Mouse (Mus musculus) neural tube, embryonic 15.5 days (tissue): ENCODE measurements at regions not wholly inside any gene's neighbourhood (a gene's known extent, or its start where the extent isn't known, plus 50 kb on each side); places are given as distances from the start of the nearest gene placed in this dataset.

ENCODE experiments used
- ATAC-seq: fragments of 200-750 bp; cut with Nextera tagmentation; 2 replicates; pipeline ENCODE4 v1.8.0; 2017; ENCODE audit warnings: mild to moderate bottlenecking, moderate TSS enrichment, moderate library complexity; ENCODE audit not compliant: low FRiP score
- H3K27ac ChIP-seq: fragments of 300-500 bp; sonication (generic); replicated peaks from 2 replicates; pipeline ENCODE4 v1.5.1; 2015; ENCODE audit warnings: mild to moderate bottlenecking, inconsistent platforms
- H3K27me3 ChIP-seq: fragments of 300-500 bp; sonication (generic); replicated peaks from 2 replicates; pipeline ENCODE4 v1.6.1; 2015; ENCODE audit warnings: inconsistent platforms
- H3K36me3 ChIP-seq: fragments of 300-500 bp; sonication (generic); 2 replicates; pipeline ENCODE4 v1.6.1; 2015; ENCODE audit warnings: inconsistent platforms
- H3K4me1 ChIP-seq: fragments of 300-500 bp; sonication (generic); 2 replicates; pipeline ENCODE4 v1.6.1; 2015; ENCODE audit warnings: inconsistent platforms
- H3K4me2 ChIP-seq: fragments of 300-500 bp; sonication (generic); 2 replicates; pipeline ENCODE4 v1.6.1; 2015; ENCODE audit warnings: inconsistent platforms, mild to moderate bottlenecking, moderate library complexity
- H3K4me3 ChIP-seq: fragments of 300-500 bp; sonication (generic); replicated peaks from 2 replicates; pipeline ENCODE4 v1.5.1; 2015; ENCODE audit warnings: mild to moderate bottlenecking, inconsistent platforms
- H3K9ac ChIP-seq: fragments of 300-500 bp; sonication (generic); replicated peaks from 2 replicates; pipeline ENCODE4 v1.6.1; 2015; ENCODE audit warnings: mild to moderate bottlenecking, inconsistent platforms
- H3K9me3 ChIP-seq: fragments of 300-500 bp; sonication (generic); replicated peaks from 2 replicates; pipeline ENCODE4 v1.6.1; 2016; ENCODE audit warnings: inconsistent platforms
- WGBS: fragments of 180-500 bp; shearing (Covaris S2); methylation state at CpG from one replicate; pipeline ENCODE4 v1.1.7; 2015; ENCODE audit warnings: mixed read lengths; 5-methylcytosine and 5-hydroxymethylcytosine counted together

DNA sequence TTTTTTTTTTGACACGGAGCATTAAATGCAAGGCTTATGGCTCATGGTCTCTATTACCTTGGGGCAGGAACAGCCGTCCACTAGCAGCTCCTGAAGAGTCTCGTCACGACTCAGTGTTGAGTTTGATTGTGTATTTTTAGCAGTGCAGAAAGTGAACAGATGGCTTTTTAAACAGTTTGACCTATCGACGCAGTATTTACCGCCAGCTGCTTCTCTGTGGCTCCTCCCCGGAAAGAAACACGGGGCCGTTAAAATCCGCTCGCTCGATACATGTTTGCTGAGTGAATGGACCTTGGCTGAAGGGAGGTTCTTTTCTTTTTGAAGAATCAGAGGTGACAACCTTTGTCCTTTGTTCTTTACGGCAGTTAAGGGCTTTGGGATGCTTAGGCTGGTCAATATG lies 401.3 kb upstream of the Kcnab2 start:
- WGBS = 15% methylated on average over 14 of the region's 14 CpGs
- Histone ChIP-seq H3K4me3 (no peak overlapping the region), H3K27ac (no peak overlapping the region), H3K27me3 (no peaks in the 10 kb centered on the region), H3K4me2 (peak overlapping the region; percentile 20), H3K9me3 (no peaks in the 10 kb centered on the region), H3K9ac (no peak overlapping the region), H3K4me1 (peaks cover 13% of the 10 kb centered on the region), H3K36me3 (no peaks in the 10 kb centered on the region)
- ATAC-seq = no peak

DNA sequence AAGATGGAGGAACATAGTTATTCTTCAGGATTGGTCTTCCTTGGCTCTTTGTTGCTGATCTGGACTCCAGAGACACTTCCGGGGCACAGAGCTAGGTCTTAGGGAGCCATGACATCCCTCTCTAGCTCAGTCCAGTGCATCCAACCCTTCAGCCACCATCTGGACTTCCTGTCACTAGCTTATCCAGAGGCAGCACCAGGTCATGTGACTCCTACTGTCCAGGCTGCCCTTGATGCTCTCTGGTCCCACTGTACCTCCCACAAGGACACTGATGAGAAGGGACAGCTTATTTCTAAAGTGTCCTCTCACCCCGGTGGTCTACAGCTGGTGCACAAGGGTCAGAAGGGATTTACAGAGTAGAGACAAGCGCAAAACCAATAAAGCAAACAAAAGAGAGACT lies 400.7 kb upstream of the Kcnab2 start:
- 60% methylated on average over 3 of the region's 3 CpGs for WGBS
- H3K27ac ChIP-seq = no peak overlapping the region
- H3K9ac ChIP-seq = no peak overlapping the region
- H3K27me3 ChIP-seq = no peaks in the 10 kb centered on the region
- H3K4me3 ChIP-seq = no peak overlapping the region
- H3K4me2 ChIP-seq = no peak overlapping the region
- H3K36me3 ChIP-seq = no peaks in the 10 kb centered on the region
- no peak for ATAC-seq
- peaks cover 13% of the 10 kb centered on the region for H3K4me1 ChIP-seq
- no peaks in the 10 kb centered on the region for H3K9me3 ChIP-seq

DNA sequence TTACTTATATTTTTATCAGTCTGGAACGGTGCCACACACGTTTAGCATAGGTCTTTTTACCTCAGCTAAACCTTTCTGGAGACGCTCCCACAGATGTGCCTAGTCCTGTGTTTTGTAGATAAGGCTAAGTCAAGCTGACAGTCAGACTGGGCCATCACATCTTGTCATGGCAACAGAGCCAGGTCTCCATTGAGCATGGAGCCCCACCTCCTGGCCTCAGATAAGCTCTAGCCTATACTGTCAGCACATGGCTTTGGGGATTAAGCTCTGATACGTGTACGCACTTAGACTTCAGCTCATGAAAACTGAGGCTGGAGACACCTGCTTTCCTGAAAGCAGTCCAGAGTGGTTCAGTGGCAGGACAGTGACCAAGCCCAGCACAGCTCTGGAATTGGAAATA lies 392.4 kb upstream of the Kcnab2 start:
- Histone ChIP-seq H3K4me3 (no peak overlapping the region), H3K27me3 (no peaks in the 10 kb centered on the region), H3K4me1 (no peaks in the 10 kb centered on the region), H3K27ac (no peak overlapping the region), H3K36me3 (no peaks in the 10 kb centered on the region), H3K9ac (no peak overlapping the region), H3K4me2 (no peak overlapping the region), H3K9me3 (no peaks in the 10 kb centered on the region)
- no peak for ATAC-seq
- 88% methylated on average over 5 of the region's 5 CpGs for WGBS

DNA sequence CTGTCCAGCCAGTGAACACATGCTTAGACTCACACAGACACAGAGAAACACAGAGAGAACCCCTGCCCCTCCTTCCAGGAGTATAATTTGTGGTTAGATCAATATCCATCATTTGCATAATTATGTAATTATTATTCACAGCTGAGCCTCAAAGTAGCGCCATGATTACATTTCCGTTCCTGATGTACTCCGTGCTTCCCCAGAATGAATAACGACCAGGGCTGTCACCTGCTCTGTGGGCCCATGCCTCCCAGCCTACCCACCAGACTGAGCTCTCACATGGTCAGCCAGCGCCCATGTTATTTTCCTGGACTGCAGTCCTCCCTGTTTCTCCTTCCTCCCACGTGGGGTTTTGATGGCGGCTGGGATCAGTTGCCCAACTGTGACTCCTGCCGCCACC lies 388.2 kb upstream of the Kcnab2 start:
- 54% methylated on average over 8 of the region's 8 CpGs for WGBS
- no peak overlapping the region for H3K4me3 ChIP-seq
- no peaks in the 10 kb centered on the region for H3K36me3 ChIP-seq
- no peak for ATAC-seq
- H3K9ac ChIP-seq = no peak overlapping the region
- no peaks in the 10 kb centered on the region for H3K27me3 ChIP-seq
- no peak overlapping the region for H3K4me2 ChIP-seq
- H3K27ac ChIP-seq = no peak overlapping the region
- H3K9me3 ChIP-seq = no peaks in the 10 kb centered on the region
- peaks cover 16% of the 10 kb centered on the region for H3K4me1 ChIP-seq

DNA sequence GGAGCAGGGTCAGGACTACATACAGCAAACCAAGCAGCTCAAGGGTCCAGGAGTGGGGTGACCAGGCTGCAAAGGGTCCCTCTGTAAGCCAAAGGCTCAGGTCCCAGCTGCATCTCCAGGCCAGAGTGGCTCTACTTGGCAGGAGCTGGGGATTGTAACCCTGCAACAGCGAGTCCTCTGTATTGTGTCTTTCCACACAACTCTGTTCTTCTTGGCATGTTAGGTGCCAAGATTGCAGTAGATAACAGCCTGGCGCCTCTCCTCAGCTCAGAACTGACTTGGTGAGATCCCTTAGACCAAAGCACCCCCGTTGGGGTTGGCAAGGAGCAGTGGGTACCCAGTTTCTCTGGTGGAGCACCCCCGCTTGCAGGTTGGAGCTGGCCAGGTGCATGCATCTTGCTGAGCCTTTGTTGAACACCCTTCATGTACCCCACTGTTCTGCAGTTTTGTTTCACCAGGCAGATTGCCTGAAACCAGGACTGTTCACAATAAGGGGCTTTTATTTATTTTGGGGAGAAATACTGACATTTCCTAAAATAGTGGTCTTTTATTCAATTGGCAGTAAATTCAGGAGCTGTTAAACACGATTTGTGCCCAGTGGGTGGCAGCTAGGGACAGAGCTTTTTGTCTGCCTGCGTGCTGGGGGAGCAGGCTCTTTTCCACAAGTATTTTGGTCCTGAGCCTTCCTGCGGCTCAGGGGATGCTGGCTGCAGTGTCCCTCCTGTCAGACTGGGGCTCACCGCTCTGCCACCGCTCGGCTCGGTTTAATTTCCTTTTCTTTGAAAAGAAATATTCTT lies 385.3 kb upstream of the Kcnab2 start:
- ATAC-seq = no peak
- 0 out of 2 replicates have a peak overlapping the region, but pooled peaks have one; percentile 7 for H3K27ac ChIP-seq
- peaks cover 16% of the 10 kb centered on the region for H3K4me1 ChIP-seq
- H3K9me3 ChIP-seq = no peaks in the 10 kb centered on the region
- 29% methylated on average over 11 of the region's 11 CpGs for WGBS
- H3K9ac ChIP-seq = no peak overlapping the region
- H3K4me3 ChIP-seq = no peak overlapping the region
- no peak overlapping the region for H3K4me2 ChIP-seq
- no peaks in the 10 kb centered on the region for H3K36me3 ChIP-seq
- no peaks in the 10 kb centered on the region for H3K27me3 ChIP-seq

DNA sequence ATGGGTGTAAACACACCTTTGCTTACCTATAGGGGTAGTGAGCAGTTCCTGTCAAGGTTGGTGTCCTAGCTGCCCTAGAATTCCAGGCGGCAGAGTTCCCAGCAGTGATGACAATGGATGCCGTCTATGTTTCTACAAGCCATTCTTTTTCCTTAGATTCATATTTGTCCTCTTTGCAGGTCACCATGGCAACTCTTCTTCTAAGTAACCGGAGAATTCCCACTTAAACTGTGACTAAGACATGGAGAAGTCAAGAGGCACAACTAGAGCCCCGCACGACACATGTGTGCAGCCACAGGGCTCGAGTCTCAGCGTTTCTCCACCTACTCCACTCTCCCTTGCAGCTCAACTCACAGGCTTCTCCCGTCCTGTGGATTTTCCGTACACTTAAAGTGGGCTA lies 381.5 kb upstream of the Kcnab2 start:
- Histone ChIP-seq H3K9me3 (no peaks in the 10 kb centered on the region), H3K4me2 (no peak overlapping the region), H3K4me1 (peaks cover 16% of the 10 kb centered on the region), H3K4me3 (no peak overlapping the region), H3K36me3 (no peaks in the 10 kb centered on the region), H3K27me3 (no peaks in the 10 kb centered on the region), H3K27ac (no peak overlapping the region), H3K9ac (no peak overlapping the region)
- 77% methylated on average over 9 of the region's 9 CpGs for WGBS
- ATAC-seq = no peak

DNA sequence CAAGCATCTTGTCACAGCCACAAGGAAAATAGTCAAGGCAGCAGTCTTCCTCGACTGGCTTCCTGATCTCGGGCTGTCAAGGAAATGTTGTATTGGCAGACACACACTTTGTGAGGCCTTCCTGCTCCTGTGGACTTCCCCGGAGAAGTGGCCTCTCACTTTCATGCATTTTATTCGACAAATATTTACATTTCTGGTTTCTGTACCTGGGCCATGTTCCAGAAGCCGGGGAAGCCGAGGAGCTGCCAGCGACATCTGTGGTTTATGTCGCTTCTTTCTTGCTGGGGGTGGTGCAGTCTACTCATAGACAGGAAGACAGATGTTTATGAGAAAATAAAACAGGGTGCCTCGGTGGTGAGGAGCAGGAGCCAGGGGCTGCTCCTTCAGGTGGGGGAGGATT lies 372.5 kb upstream of the Kcnab2 start:
- 57% methylated on average over 9 of the region's 9 CpGs for WGBS
- no peak overlapping the region for H3K9ac ChIP-seq
- H3K27me3 ChIP-seq = no peaks in the 10 kb centered on the region
- 0 out of 2 replicates have a peak, but pooled peaks cover 8% of the 10 kb centered on the region for H3K4me1 ChIP-seq
- no peaks in the 10 kb centered on the region for H3K36me3 ChIP-seq
- no peak overlapping the region for H3K27ac ChIP-seq
- H3K4me2 ChIP-seq = no peak overlapping the region
- no peak for ATAC-seq
- H3K4me3 ChIP-seq = no peak overlapping the region
- H3K9me3 ChIP-seq = no peaks in the 10 kb centered on the region

DNA sequence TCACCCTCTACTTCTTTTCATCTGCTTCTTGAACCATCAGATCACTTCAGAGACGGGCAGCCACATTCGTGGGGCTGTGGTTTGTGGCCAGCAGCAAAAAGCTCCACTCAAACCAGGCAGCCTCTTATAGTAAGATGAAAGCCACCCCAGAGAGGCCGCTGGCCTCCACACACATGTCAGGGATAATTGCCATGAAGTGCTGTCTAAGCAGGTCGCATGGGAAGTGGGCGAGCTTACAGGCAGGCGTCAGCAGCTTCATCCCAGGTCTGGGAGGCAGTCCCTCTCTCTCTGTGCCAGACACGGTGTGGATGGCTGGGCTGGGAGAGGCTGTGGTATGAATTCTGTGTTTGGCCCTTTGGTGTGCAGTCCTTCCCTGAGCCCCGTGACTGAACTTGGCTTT lies 358.4 kb upstream of the Kcnab2 start:
- no peak for ATAC-seq
- no peak overlapping the region for H3K27ac ChIP-seq

DNA sequence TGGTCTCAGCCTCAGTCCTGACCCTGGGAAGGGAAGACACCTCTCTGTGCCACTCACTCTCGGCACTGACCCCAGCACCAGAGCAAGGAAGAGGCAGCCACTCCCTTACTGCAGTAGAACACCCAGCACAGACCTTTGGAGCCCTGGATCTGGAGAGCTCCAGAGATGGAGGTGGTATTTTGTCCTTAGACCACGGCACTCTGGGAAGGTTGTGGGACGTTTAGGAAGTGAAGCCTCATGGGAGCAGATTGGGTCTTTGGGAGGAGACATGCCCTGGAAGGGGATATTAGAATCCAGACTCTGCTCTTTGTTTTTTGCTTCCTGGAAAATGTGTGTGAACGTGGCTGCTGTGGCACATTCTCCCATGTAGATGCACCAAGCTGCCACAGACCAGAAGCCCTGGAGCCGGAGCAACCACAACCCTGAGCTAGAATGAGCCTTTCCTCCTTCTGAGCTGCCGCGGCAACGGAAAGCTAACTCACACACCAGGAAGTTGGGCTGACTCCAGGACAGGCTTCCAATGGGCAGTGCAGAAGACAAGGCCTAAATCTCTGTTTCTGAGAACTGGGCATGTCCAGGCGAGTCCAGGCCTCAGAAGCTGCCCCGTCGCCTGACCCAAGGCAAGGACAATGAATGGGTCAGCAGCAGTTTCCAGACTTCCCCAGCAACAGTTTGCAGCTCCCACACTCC lies 356.9 kb upstream of the Kcnab2 start:
- Histone ChIP-seq H3K4me3 (no peak overlapping the region), H3K9me3 (no peaks in the 10 kb centered on the region), H3K9ac (0 out of 2 replicates have a peak overlapping the region, but pooled peaks have one; percentile 14), H3K27me3 (no peaks in the 10 kb centered on the region), H3K36me3 (no peaks in the 10 kb centered on the region), H3K4me2 (no peak overlapping the region), H3K27ac (peak overlapping the region; percentile 61), H3K4me1 (peaks cover 36% of the 10 kb centered on the region)
- WGBS = 48% methylated on average over 11 of the region's 11 CpGs
- 0 out of 2 replicates have a peak, but pooled peaks have one; percentile 48 for ATAC-seq

More for the DNA sequence above, 358.4 kb upstream of the Kcnab2 start:
- no peak overlapping the region for H3K4me2 ChIP-seq
- peaks cover 36% of the 10 kb centered on the region for H3K4me1 ChIP-seq
- no peak overlapping the region for H3K9ac ChIP-seq
- no peak overlapping the region for H3K4me3 ChIP-seq
- WGBS = 31% methylated on average over 8 of the region's 8 CpGs
- no peaks in the 10 kb centered on the region for H3K9me3 ChIP-seq
- H3K36me3 ChIP-seq = no peaks in the 10 kb centered on the region
- no peaks in the 10 kb centered on the region for H3K27me3 ChIP-seq

DNA sequence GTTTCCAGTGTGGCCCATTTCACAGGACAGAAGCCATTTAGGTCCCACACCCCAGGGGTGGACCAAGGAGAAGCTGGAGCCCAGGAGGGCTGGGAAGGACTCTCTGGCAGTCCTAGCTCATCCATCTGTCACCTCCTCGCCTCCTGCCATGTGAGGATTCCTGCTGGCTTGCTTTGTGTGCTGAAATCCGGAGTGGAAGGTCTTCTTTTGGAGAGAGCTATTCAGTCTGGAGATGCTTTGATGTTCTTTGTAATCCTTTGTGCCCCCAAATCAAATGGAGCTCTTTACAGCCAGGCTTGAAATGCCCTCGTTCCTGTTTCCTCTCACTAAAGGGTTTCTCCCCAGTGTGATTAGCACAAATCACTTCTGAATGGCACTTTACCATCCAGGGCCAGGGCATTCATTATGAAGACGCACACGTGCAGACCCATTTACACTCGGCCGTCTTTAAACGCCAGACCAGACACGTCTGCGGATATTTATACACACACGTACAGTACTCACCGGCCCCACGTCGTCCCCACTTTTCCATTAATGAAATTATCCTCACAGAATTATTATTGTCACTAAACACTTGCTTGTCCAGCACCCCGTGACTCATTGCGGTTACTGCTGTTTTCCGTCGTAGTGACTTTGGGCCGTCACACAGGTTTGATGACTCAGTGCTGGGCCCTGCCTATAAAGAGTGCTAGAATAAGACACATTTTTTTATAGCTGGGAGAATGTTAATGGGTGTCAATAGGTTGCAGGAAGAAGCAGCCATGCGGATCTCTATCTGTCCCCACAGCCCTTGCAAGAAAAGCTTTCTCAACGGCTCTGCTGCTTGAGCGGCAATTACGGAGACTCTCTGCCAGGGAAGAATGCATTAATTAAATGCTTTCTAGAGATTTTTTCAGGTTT lies 356.0 kb upstream of the Kcnab2 start:
- Histone ChIP-seq H3K4me1 (peaks cover 36% of the 10 kb centered on the region), H3K27ac (peak overlapping the region; percentile 61), H3K4me2 (no peak overlapping the region), H3K9me3 (no peaks in the 10 kb centered on the region), H3K27me3 (no peaks in the 10 kb centered on the region), H3K36me3 (no peaks in the 10 kb centered on the region), H3K9ac (0 out of 2 replicates have a peak overlapping the region, but pooled peaks have one; percentile 14), H3K4me3 (no peak overlapping the region)
- peak; percentile 55 for ATAC-seq
- 10% methylated on average over 23 of the region's 23 CpGs for WGBS

DNA sequence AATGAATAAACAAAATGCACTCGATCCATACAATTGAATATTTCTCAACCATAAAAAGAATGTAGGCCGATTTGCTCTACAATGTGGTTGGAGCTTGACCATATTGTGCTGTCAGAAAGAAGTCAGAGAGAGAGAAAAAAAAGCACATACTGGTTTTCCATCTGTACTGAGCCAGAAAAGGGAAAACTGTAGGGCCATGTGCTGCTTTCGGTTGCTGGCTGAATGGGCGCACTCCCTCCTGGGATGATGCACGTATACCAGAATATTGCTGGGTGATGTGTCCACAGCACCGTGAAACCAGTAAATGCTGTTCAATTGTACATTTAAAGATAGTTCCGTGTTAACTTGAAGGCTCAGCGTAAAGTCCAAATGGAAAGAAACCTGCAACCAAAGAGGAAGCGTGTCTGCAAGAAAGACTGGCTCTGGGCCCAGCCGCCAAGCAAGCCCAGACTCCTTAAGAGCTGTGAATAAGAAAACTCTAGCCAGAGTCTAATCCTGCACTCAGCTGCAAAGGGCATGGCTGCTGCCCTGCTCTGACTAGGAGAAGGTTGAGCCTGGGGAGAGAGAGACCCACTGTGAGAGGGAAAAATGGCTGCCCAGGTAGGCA lies 355.2 kb upstream of the Kcnab2 start:
- no peak for ATAC-seq
- Histone ChIP-seq H3K9ac (no peak overlapping the region), H3K27ac (peak overlapping the region; percentile 61), H3K4me1 (peaks cover 37% of the 10 kb centered on the region), H3K4me2 (no peak overlapping the region), H3K9me3 (no peaks in the 10 kb centered on the region), H3K27me3 (no peaks in the 10 kb centered on the region), H3K36me3 (no peaks in the 10 kb centered on the region), H3K4me3 (no peak overlapping the region)
- WGBS = 48% methylated on average over 10 of the region's 10 CpGs
